Comparison of ENCODE assay signal across 15 mouse cellular contexts in genomic region chr8:56915989-56916388, GRCm38 (mm10).
"Had no signal": no experiment of that assay in that cellular context is flagged by ENCODE, and none has a peak within 500 bp of the region (broad histone marks: within the 10 kb centered on the region; RNA-seq: fewer than 3 reads in every experiment).

No protein-coding gene starts in this region.

- H3K9me3 ChIP-seq: lung, embryonic 15.5 days; midbrain, embryonic 13.5 days; midbrain, embryonic 15.5 days; neural tube, embryonic 12.5 days; stomach, embryonic 15.5 days had no signal

- H3K4me3 ChIP-seq: lung, embryonic 15.5 days; megakaryocyte, embryonic 14.5 days; midbrain, embryonic 13.5 days; midbrain, embryonic 15.5 days; neural tube, embryonic 12.5 days; stomach, embryonic 15.5 days had no signal

- H3K27ac ChIP-seq: lung, embryonic 15.5 days; macrophage; midbrain, embryonic 13.5 days; midbrain, embryonic 15.5 days; neural tube, embryonic 12.5 days; stomach, embryonic 15.5 days; stomach, postnatal 0 days had no signal

- H3K36me3 ChIP-seq: lung, embryonic 15.5 days; midbrain, embryonic 13.5 days; midbrain, embryonic 15.5 days; neural tube, embryonic 12.5 days; stomach, embryonic 15.5 days had no signal

- H3K4me1 ChIP-seq: lung, embryonic 15.5 days; megakaryocyte, embryonic 14.5 days; midbrain, embryonic 13.5 days; midbrain, embryonic 15.5 days; neural tube, embryonic 12.5 days; stomach, embryonic 15.5 days had no signal

- H3K27me3 ChIP-seq: lung, embryonic 15.5 days; megakaryocyte, embryonic 14.5 days; midbrain, embryonic 13.5 days; midbrain, embryonic 15.5 days; neural tube, embryonic 12.5 days; stomach, embryonic 15.5 days had no signal

- DNase-seq: liver, postnatal 0 days; lung, adult 2 months; lung, postnatal 14 days; lung, postnatal 36 days; right cerebral cortex, postnatal 14 days; thymus, adult 2 months; thymus, postnatal 25 days had no signal
